Mouse (Mus musculus): ENCODE results near the gene Dnttip2. TPM values are rescaled to one million over a fixed set of nuclear protein-coding genes. Genes with fewer than 3 reads are reported as not detected.
"Not testable (repeated sequence)": the region's sequence is repeated elsewhere in the genome, so short reads cannot be mapped to it uniquely, and the experiment has no call there.

Gene Dnttip2
- polyA plus RNA-seq, 1 experiment from 2014 or later, result 87.4 TPM

DNA sequence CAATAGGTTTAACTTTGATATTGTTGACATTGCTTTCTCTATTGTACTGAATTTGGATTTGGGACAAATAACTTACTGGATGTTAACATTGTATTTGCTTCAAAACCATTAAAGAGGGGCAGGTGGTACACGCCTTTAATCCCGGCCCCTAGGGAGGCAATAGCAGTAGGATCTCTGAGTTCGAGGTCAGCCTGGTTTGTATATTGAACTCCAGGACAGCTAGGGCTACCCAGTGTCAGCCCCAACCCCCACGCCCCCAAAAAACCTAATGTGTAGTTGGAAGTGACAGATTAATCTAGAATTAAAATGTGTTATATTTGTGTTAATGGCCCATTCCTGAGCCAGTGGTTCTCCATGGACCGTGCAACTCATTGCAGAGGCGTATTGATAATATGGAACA lies 27.8 kb upstream of the Dnttip2 start:
- 33% methylated on average over 6 of the region's 6 CpGs for WGBS
- no peaks in the 10 kb centered on the region for H3K27me3 ChIP-seq (ENCODE audit: control insufficient read depth, insufficient read depth, low read length)
- peak overlapping the region; percentile 88 for H3K4me3 ChIP-seq (ENCODE audit: low read depth, low read length)
- no peak for DNase-seq (ENCODE audit: low spot score)
- ATAC-seq (ENCODE audit: insufficient read depth, low FRiP score, low TSS enrichment), result no peak
- H3K4me1 ChIP-seq (ENCODE audit: control insufficient read depth, insufficient read depth, low read length), result peaks cover 6% of the 10 kb centered on the region
- peak overlapping the region; percentile 80; the same call in 1 of the 2 replicates for H3K9ac ChIP-seq (ENCODE audit: low read length)
- H3K4me2 ChIP-seq (ENCODE audit: low read depth), result peak overlapping the region; percentile 76
- 0 out of 2 replicates have a peak overlapping the region, but pooled peaks have one; percentile 90 for H3K27ac ChIP-seq (ENCODE audit: low read depth, low read length)
- no peaks in the 10 kb centered on the region for H3K9me3 ChIP-seq (ENCODE audit: control insufficient read depth, low read length)
- H3K36me3 ChIP-seq (ENCODE audit: control insufficient read depth, insufficient read depth, low read length), result no peaks in the 10 kb centered on the region

DNA sequence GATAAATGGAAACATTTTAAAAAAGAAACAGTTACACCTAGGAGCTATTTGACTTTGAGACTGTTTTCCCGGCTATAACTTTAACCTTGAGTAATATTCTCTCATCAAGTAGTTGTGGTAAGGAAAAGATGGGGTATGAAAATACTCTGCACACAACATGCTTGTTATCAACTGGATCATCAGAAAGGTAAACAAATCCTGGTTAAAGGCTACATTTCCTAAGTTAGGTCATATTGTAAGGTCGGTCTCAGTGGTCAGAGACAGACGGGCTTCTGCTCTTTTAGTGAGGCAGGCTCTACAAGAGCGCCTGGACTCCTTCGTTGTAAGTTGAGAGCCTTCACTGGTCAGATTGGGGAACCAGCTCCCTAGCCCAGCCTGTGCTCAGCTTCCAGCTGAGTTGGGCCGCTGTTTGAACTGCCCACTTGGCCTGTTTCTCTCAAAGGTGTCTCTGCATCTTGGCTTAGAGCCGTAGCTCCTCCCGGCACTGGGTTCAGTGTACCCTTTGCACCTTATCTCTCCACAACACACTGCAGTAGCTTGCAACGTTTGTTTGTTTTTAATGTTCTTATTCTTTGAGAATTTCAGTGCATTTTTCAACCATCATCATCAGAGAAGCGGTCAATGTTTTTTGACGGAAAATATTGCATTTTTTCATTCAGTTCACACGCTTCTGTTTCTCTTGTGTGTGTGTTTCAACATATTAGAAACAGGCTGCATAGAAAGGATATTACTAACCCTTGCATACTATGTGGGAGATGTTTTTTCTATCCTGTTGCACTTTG lies 27.0 kb upstream of the Dnttip2 start:
- Histone ChIP-seq H3K4me3 (ENCODE audit: low read depth, low read length) (no peak overlapping the region), H3K27ac (ENCODE audit: low read depth, low read length) (no peak overlapping the region), H3K4me1 (ENCODE audit: control insufficient read depth, insufficient read depth, low read length) (peaks cover 6% of the 10 kb centered on the region), H3K9ac (ENCODE audit: low read length) (no peak overlapping the region), H3K9me3 (ENCODE audit: control insufficient read depth, low read length) (no peaks in the 10 kb centered on the region), H3K36me3 (ENCODE audit: control insufficient read depth, insufficient read depth, low read length) (no peaks in the 10 kb centered on the region), H3K4me2 (ENCODE audit: low read depth) (no peak overlapping the region), H3K27me3 (ENCODE audit: control insufficient read depth, insufficient read depth, low read length) (no peaks in the 10 kb centered on the region)
- DNase-seq (ENCODE audit: low spot score) (no peak), ATAC-seq (ENCODE audit: insufficient read depth, low FRiP score, low TSS enrichment) (no peak)
- 66% methylated on average over 12 of the region's 12 CpGs for WGBS

GRCm38 (mm10) chr3:122247768-122248100 lies 26.5 kb upstream of the Dnttip2 start:
- ATAC-seq (ENCODE audit: insufficient read depth, low FRiP score, low TSS enrichment), result no peak
- H3K4me2 ChIP-seq (ENCODE audit: low read depth), result no peak overlapping the region
- H3K9me3 ChIP-seq (ENCODE audit: control insufficient read depth, low read length), result no peaks in the 10 kb centered on the region
- no peak overlapping the region for H3K27ac ChIP-seq (ENCODE audit: low read depth, low read length)
- H3K4me3 ChIP-seq (ENCODE audit: low read depth, low read length), result no peak overlapping the region
- WGBS, result 93% methylated on average over 2 of the region's 2 CpGs
- peaks cover 6% of the 10 kb centered on the region for H3K4me1 ChIP-seq (ENCODE audit: control insufficient read depth, insufficient read depth, low read length)
- H3K36me3 ChIP-seq (ENCODE audit: control insufficient read depth, insufficient read depth, low read length), result no peaks in the 10 kb centered on the region
- H3K27me3 ChIP-seq (ENCODE audit: control insufficient read depth, insufficient read depth, low read length), result no peaks in the 10 kb centered on the region
- H3K9ac ChIP-seq (ENCODE audit: low read length), result no peak overlapping the region
- DNase-seq (ENCODE audit: low spot score), result no peak

- Histone ChIP-seq H3K4me1 (ENCODE audit: control insufficient read depth, insufficient read depth, low read length) (no peaks in the 10 kb centered on the region), H3K9ac (ENCODE audit: low read length) (no peak overlapping the region), H3K4me3 (ENCODE audit: low read depth, low read length) (no peak overlapping the region), H3K4me2 (ENCODE audit: low read depth) (no peak overlapping the region), H3K27me3 (ENCODE audit: control insufficient read depth, insufficient read depth, low read length) (no peaks in the 10 kb centered on the region), H3K27ac (ENCODE audit: low read depth, low read length) (no peak overlapping the region), H3K36me3 (ENCODE audit: control insufficient read depth, insufficient read depth, low read length) (no peaks in the 10 kb centered on the region), H3K9me3 (ENCODE audit: control insufficient read depth, low read length) (no peaks in the 10 kb centered on the region)
- no peak for DNase-seq (ENCODE audit: low spot score)
- 57% methylated on average over 3 of the region's 3 CpGs for WGBS
- no peak for ATAC-seq (ENCODE audit: insufficient read depth, low FRiP score, low TSS enrichment)
Measured at GRCm38 (mm10) chr3:122252466-122253253, 21.5 kb upstream of the Dnttip2 start.

DNA sequence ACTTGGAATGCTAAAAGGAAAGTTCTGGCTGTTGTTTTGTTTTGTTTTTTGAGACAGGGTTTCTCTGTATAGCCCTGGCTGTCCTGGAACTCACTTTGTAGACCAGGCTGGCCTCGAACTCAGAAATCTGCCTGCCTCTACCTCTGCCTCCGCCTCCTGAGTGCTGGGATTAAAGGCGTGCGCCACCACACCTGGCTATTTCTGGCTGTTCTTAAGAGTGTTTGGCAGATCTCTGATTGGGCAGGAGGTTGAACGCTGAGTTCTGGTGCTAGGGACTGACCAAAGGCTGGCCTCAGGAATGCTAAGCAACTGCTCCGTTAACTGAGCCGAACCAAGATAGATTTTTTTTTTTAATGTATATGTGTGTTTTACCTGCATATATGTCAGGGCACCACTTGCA lies 20.1 kb upstream of the Dnttip2 start:
- ATAC-seq (ENCODE audit: insufficient read depth, low FRiP score, low TSS enrichment); H3K27me3 ChIP-seq (ENCODE audit: control insufficient read depth, insufficient read depth, low read length); DNase-seq (ENCODE audit: low spot score); H3K9ac ChIP-seq (ENCODE audit: low read length); H3K27ac ChIP-seq (ENCODE audit: low read depth, low read length); H3K9me3 ChIP-seq (ENCODE audit: control insufficient read depth, low read length); H3K4me2 ChIP-seq (ENCODE audit: low read depth); H3K4me3 ChIP-seq (ENCODE audit: low read depth, low read length); H3K36me3 ChIP-seq (ENCODE audit: control insufficient read depth, insufficient read depth, low read length); H3K4me1 ChIP-seq (ENCODE audit: control insufficient read depth, insufficient read depth, low read length): not testable (repeated sequence)
- 94% methylated on average over 7 of the region's 7 CpGs for WGBS

DNA sequence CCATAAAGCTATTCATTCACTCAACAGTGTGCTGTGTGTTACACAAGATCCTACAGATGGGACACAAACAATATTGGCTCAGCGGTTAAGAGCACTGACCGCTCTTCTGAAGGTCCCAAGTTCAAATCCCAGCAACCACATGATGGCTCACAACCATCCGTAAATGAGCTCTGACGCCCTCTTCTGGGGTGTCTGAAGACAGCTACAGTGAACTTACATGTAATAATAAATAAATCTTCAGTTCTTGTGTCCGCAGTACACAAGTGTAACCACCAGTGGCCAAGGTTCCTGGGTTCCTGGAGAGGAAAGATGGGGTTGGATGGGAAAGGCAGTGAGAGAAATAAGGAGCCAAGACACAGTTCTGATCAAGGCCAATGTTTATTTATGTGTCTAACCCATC lies 4.2 kb upstream of the Dnttip2 start:
- Histone ChIP-seq H3K4me2 (ENCODE audit: low read depth) (no peak overlapping the region), H3K9ac (ENCODE audit: low read length) (no peak overlapping the region), H3K27me3 (ENCODE audit: control insufficient read depth, insufficient read depth, low read length) (no peaks in the 10 kb centered on the region), H3K9me3 (ENCODE audit: control insufficient read depth, low read length) (no peaks in the 10 kb centered on the region), H3K27ac (ENCODE audit: low read depth, low read length) (no peak overlapping the region), H3K36me3 (ENCODE audit: control insufficient read depth, insufficient read depth, low read length) (no peaks in the 10 kb centered on the region), H3K4me3 (ENCODE audit: low read depth, low read length) (no peak overlapping the region), H3K4me1 (ENCODE audit: control insufficient read depth, insufficient read depth, low read length) (peaks cover under 1% of the 10 kb centered on the region; the same call in 1 of the 2 replicates)
- DNase-seq (ENCODE audit: low spot score) (no peak), ATAC-seq (ENCODE audit: insufficient read depth, low FRiP score, low TSS enrichment) (no peak)
- WGBS, result 72% methylated on average over 5 of the region's 5 CpGs

DNA sequence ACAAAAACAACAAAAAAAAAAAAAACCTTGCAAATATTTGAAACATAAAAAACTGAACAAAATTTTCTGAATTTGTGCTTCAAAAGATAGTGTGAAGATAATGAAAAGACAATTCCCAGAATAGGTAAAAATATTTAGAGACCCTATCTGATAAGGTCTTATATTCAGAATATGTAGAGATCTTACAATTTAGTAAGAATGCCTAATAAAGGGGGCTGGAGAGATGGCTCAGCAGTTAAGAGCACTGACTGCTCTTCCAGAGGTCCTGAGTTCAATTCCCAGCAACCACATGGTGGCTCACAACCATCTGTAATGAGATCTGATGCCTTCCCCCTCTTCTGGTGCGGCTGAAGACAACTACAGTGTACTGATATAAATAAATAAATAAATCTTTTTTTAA lies 1.6 kb upstream of the Dnttip2 start:
- H3K4me1 ChIP-seq (ENCODE audit: control insufficient read depth, insufficient read depth, low read length), result peaks cover 15% of the 10 kb centered on the region
- H3K27ac ChIP-seq (ENCODE audit: low read depth, low read length); ATAC-seq (ENCODE audit: insufficient read depth, low FRiP score, low TSS enrichment); H3K9me3 ChIP-seq (ENCODE audit: control insufficient read depth, low read length); DNase-seq (ENCODE audit: low spot score); H3K4me3 ChIP-seq (ENCODE audit: low read depth, low read length); H3K9ac ChIP-seq (ENCODE audit: low read length); H3K4me2 ChIP-seq (ENCODE audit: low read depth); H3K27me3 ChIP-seq (ENCODE audit: control insufficient read depth, insufficient read depth, low read length); H3K36me3 ChIP-seq (ENCODE audit: control insufficient read depth, insufficient read depth, low read length): not testable (repeated sequence)
- WGBS, result 89% methylated on average over 1 of the region's 1 CpGs

GRCm38 (mm10) chr3:122273407-122274240 lies 564 bp upstream of the Dnttip2 start:
- no peak overlapping the region for H3K27ac ChIP-seq (ENCODE audit: low read depth, low read length)
- H3K36me3 ChIP-seq (ENCODE audit: control insufficient read depth, insufficient read depth, low read length), result peaks cover 4% of the 10 kb centered on the region
- peak; percentile 88; the same call in 1 of the 2 replicates for ATAC-seq (ENCODE audit: insufficient read depth, low FRiP score, low TSS enrichment)
- 11% methylated on average over 20 of the region's 20 CpGs for WGBS
- no peaks in the 10 kb centered on the region for H3K27me3 ChIP-seq (ENCODE audit: control insufficient read depth, insufficient read depth, low read length)
- no peak for DNase-seq (ENCODE audit: low spot score)
- peaks cover 15% of the 10 kb centered on the region for H3K4me1 ChIP-seq (ENCODE audit: control insufficient read depth, insufficient read depth, low read length)
- H3K4me2 ChIP-seq (ENCODE audit: low read depth), result peak overlapping the region; percentile 21; the same call in 1 of the 2 replicates
- H3K9me3 ChIP-seq (ENCODE audit: control insufficient read depth, low read length), result no peaks in the 10 kb centered on the region
- H3K9ac ChIP-seq (ENCODE audit: low read length), result no peak overlapping the region
- peak overlapping the region; percentile 73 for H3K4me3 ChIP-seq (ENCODE audit: low read depth, low read length)

Data from neural tube, embryonic 11.5 days (tissue).